Mouse (Mus musculus) kidney, postnatal 36 days (tissue): ENCODE data around the gene Krba1.
A peak's percentile ranks its signal among the peaks of the same experiment; 100 is the strongest.

Experiments
- DNase-seq, 2 experiments: peaks; one replicate each; pipeline ENCODE4 v3.0.0; 2021 to 2022; ENCODE audit warnings: mixed read lengths in 2 of 2

The Krba1 gene

DNA sequence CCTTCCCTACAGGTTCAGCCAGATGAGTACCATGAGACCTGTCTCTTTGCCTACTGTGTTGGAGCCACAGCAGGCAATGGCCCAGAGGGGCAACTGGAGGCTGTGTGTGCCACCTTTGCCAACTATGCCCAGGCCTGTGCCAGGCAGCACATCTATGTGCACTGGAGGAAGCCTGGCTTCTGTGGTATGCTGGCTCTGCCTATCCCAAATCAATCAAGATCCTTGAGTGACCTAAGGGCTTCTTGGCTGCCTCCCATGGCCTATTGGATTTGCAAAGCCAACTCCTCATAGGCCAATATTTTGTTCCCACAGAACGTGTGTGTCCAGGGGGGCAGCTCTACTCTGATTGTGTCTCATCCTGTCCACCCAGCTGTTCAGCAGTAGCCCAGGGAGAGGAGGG is 56.8 kb downstream of the Krba1 start:
- DNase-seq: no peak

DNA sequence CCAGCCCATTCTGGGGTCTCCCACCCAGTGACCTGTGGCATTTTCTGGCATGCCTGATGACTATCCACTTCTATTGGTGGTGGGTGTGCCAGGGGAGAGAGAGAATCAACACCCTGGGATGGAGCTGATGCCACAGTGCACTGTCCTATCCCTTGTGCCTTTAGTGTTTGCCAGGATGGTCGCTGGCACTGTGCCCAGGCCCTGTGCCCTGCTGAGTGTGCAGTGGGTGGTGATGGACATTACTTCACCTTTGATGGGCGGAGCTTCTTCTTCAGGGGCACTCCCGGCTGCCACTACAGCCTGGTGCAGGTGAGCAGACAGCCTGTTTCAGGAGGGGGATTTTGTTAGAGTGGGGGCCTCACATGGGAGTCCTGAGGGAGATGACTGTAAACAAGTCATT is 57.4 kb downstream of the Krba1 start:
- DNase-seq: peak; percentile 61 to 69

DNA sequence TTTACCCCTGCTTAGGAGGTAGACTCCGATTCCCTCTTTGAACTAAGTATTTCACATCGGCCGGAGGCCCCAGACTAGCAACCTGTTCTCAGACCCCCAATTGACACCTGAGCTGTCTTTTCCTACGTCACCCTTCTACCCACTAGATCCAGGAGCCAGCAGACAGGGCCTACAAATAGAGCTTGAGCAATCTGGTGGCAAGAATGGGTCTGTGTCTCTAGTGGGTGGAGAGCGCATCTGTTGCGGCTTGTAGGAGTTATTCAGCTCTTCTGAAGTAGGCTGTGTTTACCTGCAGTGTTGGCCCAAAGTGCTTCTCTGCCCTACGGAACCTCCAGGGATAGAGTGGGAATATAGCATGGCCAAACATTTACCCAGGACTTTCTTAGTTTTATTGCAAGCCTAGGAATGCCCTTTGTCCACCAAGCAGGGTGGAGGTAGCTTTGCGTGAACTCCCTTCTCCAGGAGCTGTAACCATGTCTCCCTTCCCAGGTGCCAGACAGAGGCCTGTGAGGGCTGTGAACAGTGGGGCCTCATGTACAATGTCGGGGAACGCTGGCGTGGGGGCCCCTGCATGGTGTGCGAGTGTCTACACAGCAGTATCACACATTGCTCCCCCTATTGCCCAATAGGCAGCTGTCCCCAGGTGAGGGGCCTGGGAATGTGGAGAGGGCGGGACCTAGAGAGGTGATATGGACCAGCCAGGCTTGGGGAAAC is 69.7 kb downstream of the Krba1 start:
- peak; percentile 19 to 35 for DNase-seq

DNA sequence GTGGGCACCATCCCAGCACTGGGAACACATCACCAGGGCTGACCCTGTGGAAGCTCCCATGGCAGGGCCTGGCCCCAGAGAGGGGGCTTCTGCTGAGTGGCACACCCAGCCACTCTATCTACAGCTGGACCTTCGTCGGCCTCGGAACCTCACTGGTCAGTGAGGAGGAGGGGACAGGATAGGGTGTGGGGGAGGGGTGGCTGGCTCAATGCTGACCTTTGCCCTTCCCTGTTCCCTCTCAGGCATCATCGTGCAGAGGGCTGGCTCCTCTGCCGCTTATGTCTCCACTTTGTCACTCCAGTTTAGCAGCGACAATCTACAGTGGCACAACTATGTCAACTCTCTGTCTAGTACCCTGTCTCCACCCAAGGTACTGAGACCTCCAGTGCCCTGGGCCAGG is 71.3 kb downstream of the Krba1 start:
- peak; percentile 23 to 52 for DNase-seq

DNA sequence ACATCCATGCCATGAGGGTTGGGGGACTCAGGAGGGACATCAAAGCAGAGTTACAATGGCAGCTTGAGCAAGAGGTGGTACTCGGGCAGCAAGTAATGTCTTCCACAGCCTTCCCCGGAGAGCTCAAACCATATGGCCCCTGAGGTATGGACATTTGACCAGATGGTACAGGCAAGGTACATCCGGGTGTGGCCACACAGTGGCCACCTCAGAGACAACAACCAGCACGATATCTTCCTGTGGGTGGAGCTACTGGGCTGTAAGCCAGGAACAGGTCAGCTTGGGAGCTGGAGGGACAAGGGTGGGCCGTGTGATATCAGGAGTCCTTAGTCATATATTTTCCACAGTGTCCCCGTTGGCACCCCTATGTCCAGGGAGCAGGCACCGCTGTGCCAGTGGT is 72.1 kb downstream of the Krba1 start:
- DNase-seq: no peak
